Mouse (Mus musculus): ENCODE measurements at regions not wholly inside any gene's neighbourhood (a gene's known extent, or its start where the extent isn't known, plus 50 kb on each side); places are given as distances from the start of the nearest gene placed in this dataset.
A peak's percentile ranks its signal among the peaks of the same experiment; 100 is the strongest.

DNA sequence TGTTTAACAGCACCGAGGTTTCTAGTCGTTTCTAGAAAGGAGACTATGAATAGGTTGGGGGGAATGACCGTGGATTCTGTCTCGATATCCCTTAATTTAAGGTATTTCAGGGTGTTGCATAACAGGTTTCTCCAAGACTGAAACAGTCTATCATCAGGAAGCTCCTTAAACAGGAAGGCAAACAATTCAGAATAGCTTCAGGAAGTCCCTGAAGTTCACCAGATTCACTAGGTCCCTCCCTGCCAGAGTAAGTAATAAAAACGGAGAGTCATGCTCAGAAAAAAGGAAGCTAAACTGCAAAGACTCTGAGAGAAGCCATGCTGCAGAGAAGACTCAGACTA lies 339.9 kb downstream of the Foxo1 start:
- DNase-seq (ENCODE audit: low read depth in 2 of 2, low spot score in 2 of 2), result no peak

DNA sequence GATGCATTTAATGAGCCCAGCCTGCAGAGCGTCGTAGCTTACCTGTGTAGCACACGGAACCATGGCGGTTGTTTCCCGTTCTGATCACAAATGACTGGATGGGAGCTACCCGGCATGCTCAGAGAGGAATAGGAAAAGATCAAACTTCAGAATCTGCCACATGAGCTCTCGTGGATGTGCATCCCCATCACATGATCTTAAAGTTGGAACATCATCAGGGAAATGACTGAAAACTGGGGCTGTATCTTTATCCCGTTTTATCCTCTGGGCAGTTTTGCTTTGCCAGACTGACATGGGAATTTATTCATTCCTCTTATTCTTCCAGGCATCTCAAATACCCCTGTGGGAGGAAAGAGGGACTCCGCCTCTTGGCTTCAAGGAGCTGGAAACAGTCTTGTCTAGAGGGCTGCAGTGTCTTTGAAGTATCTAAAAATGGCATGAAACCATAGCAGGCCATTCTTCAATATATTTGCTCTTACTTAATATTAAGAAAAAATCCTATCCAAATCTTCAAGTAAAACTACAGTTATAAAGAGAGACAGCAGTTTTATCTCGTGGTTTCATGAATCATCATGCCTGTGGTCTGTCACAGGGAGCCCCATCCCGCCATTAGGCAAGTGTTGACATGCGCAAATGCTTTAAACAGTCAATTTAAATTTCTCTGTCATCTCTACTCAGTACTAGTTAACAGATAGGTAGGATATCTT lies 339.4 kb downstream of the Foxo1 start:
- DNase-seq (ENCODE audit: low read depth in 2 of 2, low spot score in 2 of 2), result no peak

DNA sequence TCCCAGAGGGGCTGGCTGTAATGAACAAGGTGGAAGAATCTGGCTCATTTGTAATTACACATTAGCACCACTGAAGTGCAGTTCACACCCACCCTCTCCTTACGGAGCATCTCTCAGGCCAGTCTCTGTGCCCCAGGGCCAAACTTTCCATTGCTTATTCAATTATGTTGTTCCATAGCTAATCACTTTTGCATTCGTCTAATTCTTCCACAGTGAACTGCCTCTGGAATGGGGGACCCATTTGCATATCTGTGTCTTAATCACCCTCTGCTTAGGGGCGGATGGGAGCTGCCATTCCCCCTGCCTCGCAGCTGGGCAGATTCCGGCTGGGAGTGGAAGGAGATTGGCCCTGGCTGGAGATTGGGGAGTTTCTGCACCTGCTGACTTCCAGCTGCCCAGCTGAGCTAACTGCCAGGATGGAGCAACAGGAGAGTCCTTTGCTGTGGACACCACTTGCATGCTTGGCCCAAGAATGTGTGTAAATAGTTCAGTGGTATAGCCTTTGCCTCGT lies 337.2 kb downstream of the Foxo1 start:
- DNase-seq (ENCODE audit: low read depth in 2 of 2, low spot score in 2 of 2), result no peak

DNA sequence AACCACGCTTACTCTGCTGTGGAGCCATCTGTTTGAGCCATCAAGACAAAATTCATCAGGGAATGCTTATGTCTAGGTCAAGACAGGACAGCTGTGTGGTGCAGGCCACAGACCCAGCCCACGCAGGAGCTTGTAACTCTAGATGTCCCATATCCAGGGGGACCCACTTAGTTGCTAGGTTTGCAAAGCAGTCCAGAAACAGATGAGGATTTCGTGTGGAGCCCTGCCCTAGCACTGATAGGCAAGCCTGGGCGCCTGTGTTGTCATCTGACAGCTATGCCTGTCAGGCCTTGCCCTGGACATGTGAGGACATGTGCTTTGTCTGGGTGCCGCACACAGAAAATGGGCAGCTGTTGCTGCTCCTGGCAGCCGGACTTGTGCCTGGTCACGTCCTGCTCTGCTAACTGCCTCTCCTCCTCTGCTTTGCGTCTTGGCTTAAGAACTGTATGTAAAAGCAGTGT lies 335.1 kb downstream of the Foxo1 start:
- DNase-seq (ENCODE audit: low read depth in 2 of 2, low spot score in 2 of 2), result no peak

DNA sequence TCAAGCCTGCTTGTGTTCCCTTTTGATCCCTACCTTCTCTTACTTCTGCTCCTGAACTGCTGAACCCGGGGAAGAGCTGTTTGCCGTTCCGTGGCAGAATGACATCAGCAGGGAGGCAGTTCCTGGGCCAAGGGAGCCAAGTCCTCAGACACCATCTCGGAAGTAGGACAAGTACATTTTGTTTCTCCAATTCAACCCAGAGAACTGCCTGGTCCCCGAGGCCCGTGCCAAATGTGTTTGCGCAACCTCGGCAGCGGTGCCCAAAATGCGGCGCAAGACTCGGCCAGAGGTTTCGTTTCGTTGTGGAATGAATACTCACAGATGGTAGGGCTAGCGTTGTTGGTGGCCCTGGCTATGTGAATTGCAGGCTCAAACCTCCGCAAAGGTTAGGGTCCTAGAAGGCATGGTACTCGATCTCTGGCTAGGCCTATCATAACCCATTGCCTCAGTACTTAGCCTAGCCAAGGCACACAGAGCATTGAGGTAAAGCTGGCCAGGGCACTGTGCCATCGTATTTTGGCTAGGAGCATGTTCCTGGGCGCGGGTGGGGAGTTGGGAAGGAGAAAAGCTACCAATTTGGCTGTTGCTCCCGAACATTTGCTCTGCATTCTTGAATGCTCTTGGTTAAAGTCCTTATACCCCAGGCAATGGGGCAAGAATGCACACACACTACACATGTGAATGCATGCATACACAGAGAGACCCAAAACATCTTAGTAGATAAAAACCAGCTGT lies 333.0 kb downstream of the Foxo1 start:
- no peak for DNase-seq (ENCODE audit: low read depth in 2 of 2, low spot score in 2 of 2)

DNA sequence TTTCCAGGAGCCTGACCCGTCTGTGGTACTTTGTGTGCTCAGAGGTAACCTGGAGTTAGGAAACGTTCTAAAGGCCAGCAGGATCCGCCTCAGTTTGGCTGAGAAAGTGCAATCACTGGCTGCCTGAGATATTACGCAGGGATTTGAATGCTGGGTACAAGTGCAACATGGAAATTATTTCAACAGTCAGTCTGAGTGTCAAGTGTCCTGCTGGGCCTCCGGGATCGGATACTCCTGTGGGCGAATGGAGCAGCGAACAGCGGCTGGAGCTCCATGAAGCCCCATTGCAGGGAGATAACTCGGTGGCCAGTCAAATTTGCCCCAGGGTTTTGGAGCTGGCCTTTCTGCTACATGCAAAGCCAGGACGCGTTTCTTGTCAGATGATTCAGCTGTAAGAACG lies 332.4 kb downstream of the Foxo1 start:
- DNase-seq (ENCODE audit: low read depth in 2 of 2, low spot score in 2 of 2), result no peak

DNA sequence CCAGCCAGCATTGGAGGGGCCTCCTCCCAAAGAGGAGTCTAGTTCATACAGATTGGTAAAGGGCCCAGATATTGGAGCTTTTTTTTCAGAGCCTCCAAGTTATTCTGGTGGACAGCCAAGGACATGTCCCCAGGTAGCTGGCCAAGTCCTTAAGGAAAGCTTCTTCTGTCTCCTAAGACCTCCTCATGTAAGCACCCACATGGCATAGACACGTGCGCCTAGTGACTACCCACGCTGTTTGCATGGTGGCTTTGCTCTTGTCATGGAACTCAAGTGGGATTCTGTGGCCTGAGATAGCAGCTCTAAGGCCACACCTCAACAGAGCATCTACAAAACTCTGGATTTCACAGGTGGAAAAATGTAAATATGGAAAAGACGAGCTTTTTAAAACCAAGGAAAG lies 332.0 kb downstream of the Foxo1 start:
- DNase-seq (ENCODE audit: low read depth in 2 of 2, low spot score in 2 of 2), result no peak

DNA sequence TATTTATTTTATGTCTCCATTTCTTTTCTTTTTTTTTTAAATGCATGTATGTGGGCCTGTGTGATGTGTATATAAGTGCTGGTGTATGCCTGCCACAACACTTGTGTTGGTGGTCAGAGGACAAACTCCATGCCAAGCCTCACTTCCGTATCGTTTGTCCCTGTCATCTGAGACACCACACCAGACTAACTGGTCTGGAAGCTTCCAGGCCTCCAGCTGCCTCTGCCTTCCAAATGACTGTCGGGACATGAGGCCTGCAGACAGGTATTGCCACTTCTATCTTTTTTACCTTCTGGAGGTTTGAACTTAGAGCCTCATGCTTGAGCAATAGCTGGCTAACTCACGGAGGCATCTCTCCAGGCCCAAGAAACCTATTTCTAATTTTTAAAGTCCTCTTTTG lies 318.3 kb downstream of the Foxo1 start:
- no peak for DNase-seq (ENCODE audit: low read depth in 2 of 2, low spot score in 2 of 2)

DNA sequence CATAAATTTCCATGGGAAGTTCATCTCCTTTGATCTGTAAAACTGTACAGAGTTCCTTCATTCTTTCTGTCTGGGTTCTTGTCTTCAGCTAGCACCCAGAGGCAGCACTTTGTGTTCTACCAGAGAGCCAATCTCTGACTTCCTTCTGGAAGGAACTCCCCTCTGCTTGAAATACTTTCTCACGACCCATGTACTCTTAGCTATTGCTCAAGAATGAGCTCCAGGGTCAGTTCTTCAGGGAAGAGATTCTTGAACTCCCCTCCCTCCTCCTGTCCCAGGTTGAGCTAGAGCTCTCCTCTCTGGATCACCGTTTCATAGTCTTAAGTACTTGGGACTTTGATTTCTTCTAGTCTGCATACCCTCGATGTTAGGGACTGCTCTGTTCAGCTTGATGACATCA lies 311.8 kb downstream of the Foxo1 start:
- no peak for DNase-seq (ENCODE audit: low read depth in 2 of 2, low spot score in 2 of 2)

DNA sequence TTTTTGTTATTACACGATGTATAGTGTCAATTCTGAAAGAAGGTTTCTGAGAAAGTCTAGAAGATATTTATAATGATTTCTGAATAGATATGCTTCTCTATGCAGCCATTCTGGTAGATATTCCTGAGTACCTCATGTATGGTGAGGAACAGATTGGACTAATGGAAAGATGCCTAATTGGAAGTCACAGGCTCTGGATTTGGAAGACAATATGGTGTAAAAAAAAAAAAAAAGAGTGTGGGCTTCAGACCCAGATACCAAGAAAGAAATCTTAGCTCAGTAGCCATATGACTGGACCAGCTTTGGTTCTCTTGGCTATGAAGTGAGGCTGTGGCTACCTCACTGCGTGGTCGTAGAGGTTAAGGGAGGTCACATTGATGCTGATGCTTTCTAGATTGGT lies 311.0 kb downstream of the Foxo1 start:
- DNase-seq (ENCODE audit: low read depth in 2 of 2, low spot score in 2 of 2), result no peak

DNA sequence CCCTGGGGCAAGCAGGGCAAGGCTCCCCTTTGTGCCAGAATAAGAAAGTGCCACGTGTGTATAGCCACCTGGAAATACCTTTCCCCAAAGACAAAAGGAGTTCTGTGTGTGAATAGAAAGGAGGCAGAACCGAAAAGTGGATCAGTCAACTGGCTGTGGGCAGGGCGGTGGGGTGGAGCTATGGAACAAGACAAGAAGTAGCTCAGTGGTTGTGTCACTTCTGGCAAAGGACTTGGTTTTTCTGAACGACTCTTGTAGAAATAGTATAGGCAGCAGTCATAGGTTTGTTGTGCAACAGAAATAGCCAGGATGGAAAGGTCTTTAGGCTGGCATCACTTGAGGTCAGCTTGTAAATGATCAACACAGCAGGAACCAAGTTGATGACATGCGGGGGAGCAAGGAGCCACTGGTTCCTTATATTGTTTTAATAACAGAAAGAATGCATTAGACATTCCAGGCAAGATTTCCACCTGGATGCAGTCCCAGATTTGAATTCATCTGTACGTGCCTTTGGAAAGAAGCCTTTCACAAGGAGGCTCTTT lies 308.6 kb downstream of the Foxo1 start:
- no peak for DNase-seq (ENCODE audit: low read depth in 2 of 2, low spot score in 2 of 2)

DNA sequence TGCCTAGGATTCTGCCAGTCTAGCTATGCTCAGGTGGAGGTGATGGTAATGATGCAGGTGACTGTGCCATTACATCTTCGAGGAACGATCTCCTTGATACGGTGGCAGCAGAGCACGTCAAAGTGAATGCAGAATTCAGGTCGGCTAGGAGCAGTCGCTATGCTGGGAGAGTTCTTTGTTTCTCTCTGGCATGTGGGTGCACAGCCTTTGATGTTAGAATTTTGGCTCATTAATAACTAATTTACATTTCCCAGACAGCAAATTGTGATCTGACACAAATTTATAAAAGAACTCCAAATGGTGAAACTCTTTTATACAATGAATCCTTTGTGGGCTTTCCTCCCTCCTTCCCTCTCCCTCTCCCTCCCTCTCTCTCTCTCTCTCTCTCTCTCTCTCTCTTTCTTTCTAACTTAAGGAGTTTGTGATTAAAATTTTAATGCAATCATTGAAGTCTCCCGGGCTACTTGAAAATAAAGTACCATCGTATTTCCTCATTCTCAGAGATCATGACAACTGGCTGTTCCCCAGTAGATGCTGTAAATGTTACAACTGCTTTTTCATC lies 307.2 kb downstream of the Foxo1 start:
- no peak for DNase-seq (ENCODE audit: low read depth in 2 of 2, low spot score in 2 of 2)

DNA sequence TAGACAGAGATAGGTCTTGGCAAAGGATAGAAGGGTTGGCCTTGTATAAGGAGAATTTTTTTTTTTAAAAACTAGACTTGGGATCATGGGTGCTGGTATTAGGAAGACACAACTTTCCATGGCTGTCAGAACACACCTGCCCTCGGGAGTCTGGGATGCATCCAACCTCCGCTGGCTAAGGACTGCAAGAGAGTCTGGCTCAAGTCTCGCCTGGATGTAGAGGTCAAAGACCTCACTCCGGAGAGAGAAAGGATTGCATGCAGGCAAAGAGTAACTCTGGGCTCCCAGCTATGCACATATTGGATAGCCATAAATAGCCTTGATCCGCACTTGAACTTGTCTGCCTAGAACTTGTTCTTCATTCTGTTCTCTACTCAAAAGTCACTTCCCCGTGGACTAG lies 306.2 kb downstream of the Foxo1 start:
- DNase-seq (ENCODE audit: low read depth in 2 of 2, low spot score in 2 of 2), result no peak

DNA sequence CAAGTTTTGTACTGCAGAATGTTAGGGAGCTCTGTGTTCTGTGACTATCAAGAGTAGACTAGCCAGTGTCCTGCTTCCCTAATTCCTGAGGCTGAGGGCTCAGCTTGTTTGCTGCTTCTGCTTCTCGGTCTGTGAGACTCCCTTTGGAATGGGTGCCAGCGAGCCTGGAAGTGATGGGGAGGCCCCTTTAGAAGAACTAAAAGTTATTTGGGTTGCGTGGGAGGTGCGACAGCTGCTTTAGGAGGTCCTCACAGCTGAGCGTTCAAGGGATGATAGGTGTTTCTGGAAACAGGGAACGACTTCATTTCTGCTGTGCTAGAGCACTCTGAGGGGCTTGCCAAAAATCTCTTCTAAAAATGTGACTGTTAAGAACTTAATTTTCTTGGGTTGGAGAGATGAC lies 305.7 kb downstream of the Foxo1 start:
- no peak for DNase-seq (ENCODE audit: low read depth in 2 of 2, low spot score in 2 of 2)

DNA sequence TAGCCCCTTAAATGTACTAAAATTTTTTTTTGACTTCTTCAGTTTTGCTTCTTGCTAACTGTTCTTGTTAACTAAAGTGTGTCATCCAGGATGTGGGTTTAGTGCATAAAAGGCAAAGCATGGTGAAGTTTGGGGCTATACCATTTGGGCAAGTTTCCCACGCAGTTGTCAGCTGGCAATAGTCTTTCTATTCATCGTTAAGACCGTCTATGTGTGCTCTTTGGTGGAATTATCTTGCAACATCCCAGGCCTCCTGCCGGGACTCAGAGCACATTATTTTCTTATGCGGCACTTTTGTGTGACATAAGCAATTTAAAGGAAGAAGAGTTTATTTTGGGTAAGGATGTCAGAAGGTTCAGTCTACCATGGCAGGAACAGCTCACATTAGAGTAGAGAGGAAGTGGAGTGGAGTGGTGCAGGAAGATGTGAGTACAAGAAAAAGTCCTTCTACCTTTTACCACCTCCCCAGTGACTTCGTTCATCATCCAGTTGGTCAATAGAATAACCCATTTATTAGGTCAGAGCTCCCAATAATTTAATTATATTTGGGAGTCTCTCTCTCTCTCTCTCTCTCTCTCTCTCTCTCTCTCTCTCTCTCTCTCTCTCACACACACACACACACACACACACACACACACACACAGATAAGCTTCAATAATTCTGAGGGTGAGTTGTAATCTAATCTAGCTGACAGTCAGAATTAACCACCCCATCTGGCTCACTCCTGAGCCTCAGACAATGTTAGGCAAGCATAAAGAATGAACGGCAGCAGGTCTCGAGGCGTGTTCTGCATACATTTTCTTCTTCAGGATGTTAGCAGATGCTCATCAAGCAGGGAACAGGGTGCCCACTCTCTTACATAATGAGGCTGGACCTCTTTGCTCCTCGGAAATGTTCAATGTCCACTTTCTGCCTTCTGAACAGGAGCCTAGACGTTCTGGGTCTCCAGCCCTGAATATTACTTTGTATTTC lies 304.7 kb downstream of the Foxo1 start:
- DNase-seq (ENCODE audit: low read depth in 2 of 2, low spot score in 2 of 2), result peak; percentile 62 to 74

DNA sequence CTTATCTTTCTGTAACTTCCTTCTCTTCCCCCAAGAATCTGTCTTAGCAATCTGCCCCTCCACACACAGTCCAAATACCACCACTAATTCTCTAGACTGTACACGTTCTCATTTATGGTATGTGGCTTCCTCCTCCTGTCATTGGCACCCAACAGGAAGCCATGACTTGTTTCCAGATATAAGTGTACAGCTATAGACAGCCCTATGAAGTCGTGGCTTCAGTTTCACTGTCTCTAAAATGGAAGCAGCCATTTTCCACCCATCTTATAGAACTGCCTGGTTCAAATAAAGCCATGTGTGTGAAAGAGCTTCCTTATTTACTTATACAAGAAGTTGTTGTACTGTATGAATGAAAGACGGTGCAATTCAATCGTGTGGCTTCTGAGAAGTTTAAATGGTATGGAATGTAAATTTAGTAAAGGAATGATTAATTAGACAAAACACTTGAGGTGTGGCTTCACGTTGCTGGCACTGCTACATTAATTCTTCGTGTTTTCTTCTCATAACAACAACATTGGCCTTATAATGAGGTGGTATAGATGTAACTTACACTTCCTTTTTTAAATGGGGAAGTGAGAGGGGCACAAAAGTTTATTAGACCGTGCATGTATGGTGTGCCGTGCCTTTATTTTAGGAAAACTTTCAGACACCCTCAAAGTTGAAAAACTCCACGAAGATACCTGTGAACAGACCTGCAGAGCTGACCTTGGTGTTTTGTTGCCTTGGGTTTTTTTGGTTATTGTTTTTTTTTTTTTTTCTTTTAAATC lies 299.7 kb downstream of the Foxo1 start:
- no peak for DNase-seq (ENCODE audit: low read depth in 2 of 2, low spot score in 2 of 2)

DNA sequence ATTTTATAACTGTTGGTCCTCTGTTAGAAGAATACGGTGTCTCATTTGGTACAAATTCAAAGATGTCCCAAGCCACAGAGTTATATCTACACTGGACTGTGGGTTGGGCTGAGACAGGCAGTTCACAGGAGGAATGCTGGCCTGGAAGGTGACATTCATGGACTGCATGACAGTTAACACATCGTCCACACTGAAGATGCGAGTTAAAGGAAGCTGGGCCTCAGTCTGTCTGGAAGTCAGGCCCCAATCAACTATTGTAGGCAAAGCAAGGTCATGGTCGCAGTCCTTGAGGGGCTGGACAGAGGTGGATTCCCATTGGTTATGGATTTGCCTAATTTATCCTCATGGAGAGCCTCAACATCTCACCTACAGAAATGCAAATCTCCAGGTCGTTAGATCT lies 295.5 kb downstream of the Foxo1 start:
- no peak for DNase-seq (ENCODE audit: low read depth in 2 of 2, low spot score in 2 of 2)

DNA sequence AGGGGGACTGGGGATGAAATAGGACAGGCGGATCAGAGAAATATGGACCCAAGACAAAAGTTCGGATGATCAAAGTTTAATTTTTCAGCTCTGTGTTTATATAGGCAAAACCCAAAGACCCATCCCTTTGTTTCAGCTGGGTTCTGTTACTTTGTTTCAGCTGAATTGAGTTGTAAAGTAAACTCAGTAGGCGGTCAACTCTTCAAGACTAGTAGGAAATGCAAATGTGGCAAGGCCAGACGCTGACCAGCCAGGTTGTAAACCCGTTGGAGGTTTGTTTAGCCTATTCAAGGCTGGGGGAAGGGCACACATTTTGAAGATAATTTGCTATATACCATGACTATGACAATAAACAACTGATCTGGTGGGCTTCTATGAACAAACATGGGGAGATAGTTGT lies 294.7 kb downstream of the Foxo1 start:
- no peak for DNase-seq (ENCODE audit: low read depth in 2 of 2, low spot score in 2 of 2)

DNA sequence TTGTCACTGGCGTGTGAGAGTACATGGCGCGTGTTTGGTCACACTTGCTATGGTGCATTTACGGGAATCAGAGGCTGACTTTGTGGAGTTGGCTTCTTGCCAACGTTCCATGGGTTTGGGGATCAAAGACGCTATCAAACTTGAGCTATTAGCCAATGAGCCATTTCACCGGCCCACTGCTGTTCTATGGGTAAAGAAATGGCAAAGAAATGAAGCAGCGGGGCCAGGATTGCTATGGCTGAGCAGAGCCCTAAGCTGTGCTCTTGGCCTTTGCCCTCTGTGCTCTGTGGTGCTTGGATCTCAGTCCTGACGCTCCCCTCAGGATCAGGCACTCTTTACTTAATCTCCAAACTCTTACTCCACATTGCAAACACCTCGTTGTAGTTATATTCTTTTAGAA lies 291.3 kb downstream of the Foxo1 start:
- DNase-seq (ENCODE audit: low read depth in 2 of 2, low spot score in 2 of 2), result no peak

DNA sequence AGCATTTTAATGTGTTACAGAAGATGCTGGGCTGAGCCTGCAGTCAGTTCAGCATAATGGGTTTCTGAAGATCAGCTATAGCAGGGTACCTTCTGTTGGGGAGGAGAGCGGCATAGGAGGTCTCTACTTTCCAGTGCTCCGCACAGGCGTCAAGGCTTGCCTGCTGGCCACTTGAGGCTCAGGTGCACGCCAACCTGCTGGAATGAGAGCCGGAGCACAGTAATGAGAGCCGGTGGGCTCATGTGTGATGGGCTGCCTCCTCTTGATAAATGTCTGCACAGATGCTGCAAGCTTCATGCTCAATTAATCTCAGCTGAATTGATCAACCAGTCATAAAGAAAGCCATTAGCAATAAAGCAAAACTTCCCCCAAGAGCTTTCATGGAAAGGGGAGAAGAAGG lies 290.6 kb downstream of the Foxo1 start:
- DNase-seq (ENCODE audit: low read depth in 2 of 2, low spot score in 2 of 2), result no peak
